Mouse (Mus musculus): ENCODE measurements around the gene Cuedc2. TPM values are rescaled to one million over a fixed set of nuclear protein-coding genes. Genes with fewer than 3 reads are reported as not detected.
A peak's percentile ranks its signal among the peaks of the same experiment; 100 is the strongest.

Gene Cuedc2
- polyA plus RNA-seq, 1 experiment from 2014 or later, result 75.3 TPM

DNA sequence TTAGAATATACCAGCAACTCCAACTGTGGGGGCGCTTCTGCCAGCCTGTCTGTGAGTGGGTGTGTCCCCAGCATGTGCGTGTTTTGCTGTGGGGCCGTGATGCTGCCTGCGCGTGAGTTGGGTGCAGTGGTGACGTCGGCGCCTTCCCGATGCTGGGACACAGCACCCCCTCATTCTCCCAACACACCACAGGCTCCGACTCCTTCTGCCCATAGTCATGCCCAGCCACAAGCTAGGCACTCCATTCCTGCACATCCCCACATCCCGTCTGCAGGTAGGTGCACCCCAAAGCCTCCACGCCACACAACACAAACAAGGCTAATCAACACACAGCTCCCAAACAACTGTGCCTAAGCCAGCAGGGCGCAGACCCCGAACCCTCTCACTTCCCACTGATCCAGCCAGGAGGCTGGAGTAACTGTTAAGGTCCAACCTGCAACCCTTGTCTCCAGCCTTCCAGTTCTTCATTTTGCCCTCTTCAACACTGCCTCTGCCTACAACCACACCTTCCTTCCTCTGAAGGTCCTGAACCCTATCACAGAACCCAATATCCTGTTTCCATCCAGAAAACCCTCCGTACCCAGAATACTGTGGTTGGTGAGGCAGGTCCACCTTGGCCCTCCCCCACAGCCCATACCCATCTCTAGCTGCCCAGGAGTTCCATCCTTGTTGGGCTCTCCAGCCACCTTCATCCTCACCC, 21.5 kb downstream of the Cuedc2 start:
- H3K4me2 ChIP-seq (replicated peaks; ENCODE audit: low read depth), result peak overlapping the region; percentile 64
- H3K4me1 ChIP-seq (replicated peaks; ENCODE audit: control insufficient read depth, insufficient read depth), result peaks cover 6% of the 10 kb centered on the region; the same call in 1 of the 2 replicates
- peak overlapping the region; percentile 60 for H3K4me3 ChIP-seq (ENCODE audit: low read depth, low read length)
- peaks cover 3% of the 10 kb centered on the region; the same call in 1 of the 2 replicates for H3K27me3 ChIP-seq (ENCODE audit: control insufficient read depth, insufficient read depth, low read length)
- 31% methylated on average over 15 of the region's 15 CpGs for WGBS
- H3K9me3 ChIP-seq (ENCODE audit: control insufficient read depth, low read length), result no peaks in the 10 kb centered on the region
- DNase-seq (ENCODE audit: low spot score), result no peak
- peak overlapping the region; percentile 89 for H3K27ac ChIP-seq (replicated peaks)
- peak overlapping the region; percentile 74 for H3K9ac ChIP-seq (ENCODE audit: low read length)
- no peak for TF ChIP-seq EP300 (optimal IDR thresholded peaks at IDR 0.05)
- TF ChIP-seq CTCF (IDR thresholded peaks at IDR 0.05; ENCODE audit: low read depth), result no peak; the same call in 1 of the 2 replicates
- peaks cover 11% of the 10 kb centered on the region; the same call in 1 of the 2 replicates for H3K36me3 ChIP-seq (ENCODE audit: control insufficient read depth, insufficient read depth, low read length)
- no peak for ATAC-seq (ENCODE audit: low FRiP score, low TSS enrichment)

DNA sequence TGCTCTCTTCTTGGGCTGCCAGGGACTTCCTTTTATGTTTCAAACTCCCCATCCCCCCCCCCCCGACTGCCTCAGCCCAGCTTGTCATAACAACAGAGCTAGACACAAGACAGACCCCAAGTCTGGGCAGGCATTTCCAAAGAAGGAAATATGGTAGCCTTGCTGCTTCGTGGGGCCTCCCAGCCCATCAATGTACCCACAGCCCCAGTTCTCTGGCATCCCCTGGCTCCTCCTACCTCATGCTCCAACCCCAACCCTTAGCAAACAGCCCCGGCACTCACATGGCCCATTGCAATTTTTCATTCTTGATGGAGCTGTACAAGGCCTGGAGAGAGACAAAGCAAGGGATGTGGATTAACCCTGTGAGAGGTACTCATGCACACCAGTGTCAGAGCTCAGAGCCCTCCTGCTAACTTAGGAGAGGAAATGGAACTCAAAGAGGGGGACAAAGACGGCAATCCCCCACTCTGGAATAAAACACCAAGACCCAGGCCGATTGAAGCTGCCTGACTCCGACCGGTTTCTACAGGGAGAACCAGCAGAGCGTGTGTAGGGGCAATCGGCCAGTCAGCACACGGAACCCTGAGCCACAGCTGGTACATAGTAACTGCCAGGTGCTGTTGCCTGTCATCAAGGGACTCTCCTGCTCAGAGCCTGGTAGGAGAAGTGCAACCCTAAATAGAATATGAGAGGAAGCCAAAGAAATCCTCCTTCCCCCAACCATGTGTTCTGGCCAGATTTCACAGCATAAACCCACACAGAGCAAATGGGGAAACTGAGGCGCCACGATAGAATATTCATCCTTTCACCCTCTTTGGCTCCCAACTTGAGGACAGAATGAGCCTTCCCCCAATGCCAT, 22.5 kb downstream of the Cuedc2 start:
- Histone ChIP-seq H3K4me3 (ENCODE audit: low read depth, low read length) (peak overlapping the region; percentile 60), H3K27me3 (ENCODE audit: control insufficient read depth, insufficient read depth, low read length) (peaks cover 3% of the 10 kb centered on the region; the same call in 1 of the 2 replicates), H3K36me3 (ENCODE audit: control insufficient read depth, insufficient read depth, low read length) (peaks cover 17% of the 10 kb centered on the region; the same call in 1 of the 2 replicates), H3K9ac (ENCODE audit: low read length) (peak overlapping the region; percentile 74), H3K4me2 (replicated peaks; ENCODE audit: low read depth) (peak overlapping the region; percentile 64), H3K27ac (replicated peaks) (peak overlapping the region; percentile 89), H3K9me3 (ENCODE audit: control insufficient read depth, low read length) (no peaks in the 10 kb centered on the region), H3K4me1 (replicated peaks; ENCODE audit: control insufficient read depth, insufficient read depth) (peaks cover 6% of the 10 kb centered on the region; the same call in 1 of the 2 replicates)
- no peak for TF ChIP-seq CTCF (IDR thresholded peaks at IDR 0.05; ENCODE audit: low read depth)
- peak; percentile 82 for TF ChIP-seq EP300 (optimal IDR thresholded peaks at IDR 0.05)
- DNase-seq (ENCODE audit: low spot score) (peak; percentile 44), ATAC-seq (ENCODE audit: low FRiP score, low TSS enrichment) (peak; percentile 63; the same call in 1 of the 2 replicates)
- WGBS, result 33% methylated on average over 12 of the region's 12 CpGs

DNA sequence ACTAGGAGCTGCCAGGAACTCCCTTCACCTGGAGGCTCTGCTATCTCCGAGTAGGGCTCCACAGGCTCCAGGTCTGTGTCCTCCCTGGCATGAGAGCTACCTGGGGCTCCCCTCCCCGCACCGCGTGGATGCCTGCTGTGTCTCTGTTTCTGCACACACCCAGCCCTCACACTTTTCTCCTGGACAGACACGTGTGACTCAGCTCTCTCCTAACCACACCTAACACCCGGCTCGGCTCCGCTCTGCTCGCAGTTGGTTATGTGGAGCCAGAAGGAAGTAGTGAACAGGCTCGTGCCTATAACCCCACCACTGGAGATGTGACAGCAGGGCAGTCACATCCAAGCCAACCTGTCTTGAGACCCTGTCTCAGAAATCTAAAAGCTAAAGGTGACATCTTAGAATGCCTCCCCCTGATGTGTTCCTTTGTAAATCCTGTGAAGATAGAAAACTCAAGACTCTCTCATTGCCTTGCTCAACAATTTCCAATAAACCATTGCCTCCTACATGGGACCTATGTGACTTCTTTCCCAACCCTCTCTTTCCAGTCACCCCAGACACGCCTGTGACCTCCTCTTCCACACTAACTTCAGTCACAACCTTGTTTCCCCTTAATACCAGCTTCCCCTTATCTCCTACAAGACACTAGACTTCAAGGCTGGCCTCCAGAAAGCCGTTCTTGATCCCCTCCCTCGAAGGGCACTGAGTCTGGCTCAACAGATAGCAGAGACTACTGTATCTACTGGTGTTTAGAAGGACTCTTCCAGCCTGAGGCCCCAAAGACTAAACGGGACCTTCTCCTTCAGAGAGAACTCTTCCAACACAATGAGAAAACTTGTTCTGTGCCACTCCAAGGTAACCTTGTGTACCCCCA, 23.4 kb downstream of the Cuedc2 start:
- DNase-seq (ENCODE audit: low spot score) (peak; percentile 72), ATAC-seq (ENCODE audit: low FRiP score, low TSS enrichment) (peak; percentile 47)
- Histone ChIP-seq H3K4me3 (ENCODE audit: low read depth, low read length) (no peak overlapping the region), H3K4me2 (replicated peaks; ENCODE audit: low read depth) (peak overlapping the region; percentile 29), H3K9ac (ENCODE audit: low read length) (peak overlapping the region; percentile 41), H3K27ac (replicated peaks) (peak overlapping the region; percentile 85), H3K27me3 (ENCODE audit: control insufficient read depth, insufficient read depth, low read length) (peaks cover 3% of the 10 kb centered on the region; the same call in 1 of the 2 replicates), H3K4me1 (replicated peaks; ENCODE audit: control insufficient read depth, insufficient read depth) (peaks cover 6% of the 10 kb centered on the region; the same call in 1 of the 2 replicates), H3K36me3 (ENCODE audit: control insufficient read depth, insufficient read depth, low read length) (peaks cover 24% of the 10 kb centered on the region), H3K9me3 (ENCODE audit: control insufficient read depth, low read length) (no peaks in the 10 kb centered on the region)
- TF ChIP-seq EP300 (optimal IDR thresholded peaks at IDR 0.05) (no peak), CTCF (IDR thresholded peaks at IDR 0.05; ENCODE audit: low read depth) (no peak)
- 21% methylated on average over 14 of the region's 14 CpGs for WGBS

DNA sequence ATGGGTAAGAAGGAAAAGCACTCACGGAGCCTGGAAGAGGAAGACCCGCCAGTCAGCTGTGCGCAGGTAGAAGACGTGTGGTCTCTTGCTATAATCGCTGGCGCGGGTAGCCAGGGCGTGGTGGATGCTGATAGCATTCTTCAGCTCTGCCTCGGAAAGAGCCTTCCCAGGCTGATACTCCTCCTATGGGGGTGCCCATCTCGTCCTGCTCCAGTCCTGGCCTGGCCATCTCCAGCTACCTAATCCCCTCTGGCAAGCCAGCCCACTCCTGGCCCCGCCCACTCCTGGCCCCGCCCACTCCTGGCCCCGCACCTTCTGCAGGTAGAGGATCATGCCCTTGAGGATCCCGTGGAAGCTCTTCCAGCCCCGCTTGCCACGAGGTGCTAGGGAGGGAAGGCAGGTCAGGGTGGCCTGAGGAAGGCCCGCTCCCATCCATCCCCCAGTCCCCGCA, 24.3 kb downstream of the Cuedc2 start:
- TF ChIP-seq EP300 (optimal IDR thresholded peaks at IDR 0.05) (no peak), CTCF (IDR thresholded peaks at IDR 0.05; ENCODE audit: low read depth) (no peak)
- WGBS, result 20% methylated on average over 17 of the region's 18 CpGs
- DNase-seq (ENCODE audit: low spot score) (peak; percentile 65), ATAC-seq (ENCODE audit: low FRiP score, low TSS enrichment) (no peak)
- 0 out of 2 replicates have a peak, but pooled peaks cover 3% of the 10 kb centered on the region for H3K27me3 ChIP-seq (ENCODE audit: control insufficient read depth, insufficient read depth, low read length)
- H3K9me3 ChIP-seq (ENCODE audit: control insufficient read depth, low read length), result no peaks in the 10 kb centered on the region
- H3K27ac ChIP-seq (replicated peaks), result peak overlapping the region; percentile 85; the same call in 1 of the 2 replicates
- no peak overlapping the region for H3K4me3 ChIP-seq (ENCODE audit: low read depth, low read length)
- H3K9ac ChIP-seq (ENCODE audit: low read length), result peak overlapping the region; percentile 41
- H3K4me2 ChIP-seq (replicated peaks; ENCODE audit: low read depth), result peak overlapping the region; percentile 29
- H3K36me3 ChIP-seq (ENCODE audit: control insufficient read depth, insufficient read depth, low read length), result peaks cover 27% of the 10 kb centered on the region
- H3K4me1 ChIP-seq (replicated peaks; ENCODE audit: control insufficient read depth, insufficient read depth), result peaks cover 6% of the 10 kb centered on the region; the same call in 1 of the 2 replicates

DNA sequence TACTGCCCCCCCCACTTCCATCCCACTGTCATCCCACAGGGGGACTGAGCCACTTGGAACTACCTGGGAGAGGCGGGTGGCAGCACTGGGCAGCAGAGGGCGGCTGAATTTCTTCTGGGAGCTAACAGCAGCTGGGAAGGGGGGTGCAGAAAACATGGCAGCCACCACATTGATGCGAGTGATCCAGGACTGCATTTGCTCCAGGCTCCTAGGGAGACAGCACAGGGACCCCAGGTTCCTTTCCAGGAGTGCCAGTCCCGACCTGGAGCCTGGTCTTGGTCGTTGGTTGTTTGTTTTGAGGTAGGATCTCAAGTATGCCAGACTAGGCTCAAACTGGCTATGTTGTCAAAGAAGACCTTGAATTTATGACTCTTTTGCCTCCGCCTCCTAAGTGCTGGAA, 24.9 kb downstream of the Cuedc2 start:
- no peak overlapping the region for H3K9ac ChIP-seq (ENCODE audit: low read length)
- no peaks in the 10 kb centered on the region for H3K9me3 ChIP-seq (ENCODE audit: control insufficient read depth, low read length)
- no peak overlapping the region for H3K27ac ChIP-seq (replicated peaks)
- H3K36me3 ChIP-seq (ENCODE audit: control insufficient read depth, insufficient read depth, low read length), result peaks cover 27% of the 10 kb centered on the region
- 69% methylated on average over 6 of the region's 6 CpGs for WGBS
- H3K4me2 ChIP-seq (replicated peaks; ENCODE audit: low read depth), result no peak overlapping the region
- no peak for ATAC-seq (ENCODE audit: low FRiP score, low TSS enrichment)
- 0 out of 2 replicates have a peak, but pooled peaks cover 3% of the 10 kb centered on the region for H3K27me3 ChIP-seq (ENCODE audit: control insufficient read depth, insufficient read depth, low read length)
- TF ChIP-seq EP300 (optimal IDR thresholded peaks at IDR 0.05) (no peak), CTCF (IDR thresholded peaks at IDR 0.05; ENCODE audit: low read depth) (peak; percentile 10; the same call in 1 of the 2 replicates)
- H3K4me3 ChIP-seq (ENCODE audit: low read depth, low read length), result no peak overlapping the region
- peaks cover 6% of the 10 kb centered on the region; the same call in 1 of the 2 replicates for H3K4me1 ChIP-seq (replicated peaks; ENCODE audit: control insufficient read depth, insufficient read depth)
- peak; percentile 16 for DNase-seq (ENCODE audit: low spot score)

Data from stomach, postnatal 0 days (tissue).